Comparison of ENCODE assay signal across 8 mouse cellular contexts in genomic region chr9:72438749-72439148, GRCm38 (mm10). TPM values are rescaled to one million over a fixed set of nuclear protein-coding genes. Genes with fewer than 3 reads are reported as not detected.
DNase-seq lines count a peak whose midpoint lies in the region; ATAC-seq and TF ChIP-seq lines count a peak whose summit lies in the region.

No protein-coding gene starts in this region.

- no peaks in the 10 kb centered on the region for H3K27me3 ChIP-seq in embryonic facial prominence, embryonic 11.5 days (ENCODE audit: control insufficient read depth, insufficient read depth, low read length)
- no peaks in the 10 kb centered on the region for H3K27me3 ChIP-seq in hindbrain, embryonic 15.5 days
- H3K27me3 ChIP-seq in midbrain, embryonic 15.5 days (replicated peaks) = no peaks in the 10 kb centered on the region

- H3K27ac ChIP-seq in layer of hippocampus, adult 2 months = no peak overlapping the region
- H3K27ac ChIP-seq in embryonic facial prominence, embryonic 11.5 days (replicated peaks; ENCODE audit: low read depth, low read length) = 0 out of 2 replicates have a peak overlapping the region, but pooled peaks have one; percentile 48
- H3K27ac ChIP-seq in hindbrain, embryonic 15.5 days (replicated peaks) = no peak overlapping the region
- H3K27ac ChIP-seq in midbrain, embryonic 15.5 days = no peak overlapping the region

- 2% methylated on average over 9 of the region's 9 CpGs for WGBS in embryonic facial prominence, embryonic 11.5 days
- whole genome bisulfite sequencing in hindbrain, embryonic 15.5 days = 2% methylated on average over 9 of the region's 9 CpGs
- under 1% methylated on average over 9 of the region's 9 CpGs for WGBS in midbrain, embryonic 15.5 days

- no peaks in the 10 kb centered on the region for H3K4me1 ChIP-seq in embryonic facial prominence, embryonic 11.5 days (ENCODE audit: control insufficient read depth, insufficient read depth, low read length)
- peaks cover 8% of the 10 kb centered on the region for H3K4me1 ChIP-seq in hindbrain, embryonic 15.5 days (replicated peaks)
- peaks cover 12% of the 10 kb centered on the region for H3K4me1 ChIP-seq in midbrain, embryonic 15.5 days

- TF ChIP-seq CTCF in layer of hippocampus, adult 2 months (conservative IDR thresholded peaks at IDR 0.05) = no peak

- H3K36me3 ChIP-seq in embryonic facial prominence, embryonic 11.5 days (replicated peaks; ENCODE audit: control insufficient read depth, insufficient read depth, low read depth, low read length) = no peaks in the 10 kb centered on the region
- H3K36me3 ChIP-seq in hindbrain, embryonic 15.5 days = no peaks in the 10 kb centered on the region
- no peaks in the 10 kb centered on the region for H3K36me3 ChIP-seq in midbrain, embryonic 15.5 days (replicated peaks)

- no peaks in the 10 kb centered on the region for H3K9me3 ChIP-seq in embryonic facial prominence, embryonic 11.5 days (replicated peaks; ENCODE audit: control insufficient read depth, low read length)
- no peaks in the 10 kb centered on the region for H3K9me3 ChIP-seq in hindbrain, embryonic 15.5 days
- no peaks in the 10 kb centered on the region for H3K9me3 ChIP-seq in midbrain, embryonic 15.5 days

- peak overlapping the region; percentile 76 for H3K4me3 ChIP-seq in layer of hippocampus, adult 2 months
- H3K4me3 ChIP-seq in embryonic facial prominence, embryonic 11.5 days (ENCODE audit: low read depth, low read length) = peak overlapping the region; percentile 53
- H3K4me3 ChIP-seq in hindbrain, embryonic 15.5 days = peak overlapping the region; percentile 59
- peak overlapping the region; percentile 59 for H3K4me3 ChIP-seq in midbrain, embryonic 15.5 days

- ATAC-seq in embryonic facial prominence, embryonic 11.5 days (replicated peaks; ENCODE audit: insufficient number of reproducible peaks, low FRiP score, low TSS enrichment, low read depth) = no peak
- ATAC-seq in hindbrain, embryonic 15.5 days (ENCODE audit: low FRiP score, low read depth) = no peak
- ATAC-seq in midbrain, embryonic 15.5 days (replicated peaks) = peak; percentile 25; the same call in 1 of the 2 replicates

- H3K9ac ChIP-seq in embryonic facial prominence, embryonic 11.5 days (replicated peaks; ENCODE audit: low read length) = peak overlapping the region; percentile 72
- peak overlapping the region; percentile 45 for H3K9ac ChIP-seq in hindbrain, embryonic 15.5 days
- peak overlapping the region; percentile 45 for H3K9ac ChIP-seq in midbrain, embryonic 15.5 days

- H3K4me2 ChIP-seq in embryonic facial prominence, embryonic 11.5 days (ENCODE audit: low read depth, low read length) = peak overlapping the region; percentile 53
- H3K4me2 ChIP-seq in hindbrain, embryonic 15.5 days = peak overlapping the region; percentile 96
- peak overlapping the region; percentile 99 for H3K4me2 ChIP-seq in midbrain, embryonic 15.5 days

- DNase-seq in layer of hippocampus, adult 2 months (ENCODE audit: low spot score in 2 of 2) = no peak
- DNase-seq in layer of hippocampus, adult 18-20 months (ENCODE audit: low spot score in 2 of 2) = no peak
- no peak for DNase-seq in embryonic facial prominence, embryonic 11.5 days (ENCODE audit: low spot score)
- DNase-seq in adipocyte (ENCODE audit: low spot score) = no peak
- DNase-seq in spleen, postnatal 10 days (ENCODE audit: low spot score in 2 of 2) = no peak
- DNase-seq in ovary, postnatal 36 days (ENCODE audit: low spot score) = no peak

RNA-seq across cellular contexts. Expression of gene Mns1, which starts 0.9 kb away (rescaled TPM):
- total RNA-seq in layer of hippocampus, adult 2 months (2021) = 1 to 10 TPM; 1.2 to 2.4 TPM
- 1 to 10 TPM; 1.8 to 2.2 TPM for total RNA-seq in layer of hippocampus, adult 18-20 months (2021)
- 50.7 and 50.9 TPM in 2 replicates for polyA plus RNA-seq in embryonic facial prominence, embryonic 11.5 days (2014; fragmentation: Nextera tagmentation; extraction: Ambion mirVana)
- 10.4 and 12.0 TPM in 2 replicates for polyA plus RNA-seq in hindbrain, embryonic 15.5 days (2015; fragmentation: Nextera tagmentation; extraction: Ambion mirVana)
- polyA plus RNA-seq in midbrain, embryonic 15.5 days (2015; fragmentation: Nextera tagmentation; extraction: Ambion mirVana) = 6.5 and 7.4 TPM in 2 replicates

RNA-seq across cellular contexts. Expression of gene Tex9, which starts 53.3 kb away (rescaled TPM):
- total RNA-seq in layer of hippocampus, adult 2 months (2021) = 1 to 10 TPM; 6.5 to 7.3 TPM
- 1 to 10 TPM; 6.3 to 8.1 TPM for total RNA-seq in layer of hippocampus, adult 18-20 months (2021)
- polyA plus RNA-seq in embryonic facial prominence, embryonic 11.5 days (2014; fragmentation: Nextera tagmentation; extraction: Ambion mirVana) = 53.4 and 64.5 TPM in 2 replicates
- polyA plus RNA-seq in hindbrain, embryonic 15.5 days (2015; fragmentation: Nextera tagmentation; extraction: Ambion mirVana) = 28.8 and 37.9 TPM in 2 replicates
- 32.6 and 37.3 TPM in 2 replicates for polyA plus RNA-seq in midbrain, embryonic 15.5 days (2015; fragmentation: Nextera tagmentation; extraction: Ambion mirVana)
